Mouse (Mus musculus): ENCODE data around the gene Sema5a. TPM values are rescaled to one million over a fixed set of nuclear protein-coding genes. Genes with fewer than 3 reads are reported as not detected.

Sema5a gene
- polyA plus RNA-seq, 1 experiment, result 1.3 TPM

DNA sequence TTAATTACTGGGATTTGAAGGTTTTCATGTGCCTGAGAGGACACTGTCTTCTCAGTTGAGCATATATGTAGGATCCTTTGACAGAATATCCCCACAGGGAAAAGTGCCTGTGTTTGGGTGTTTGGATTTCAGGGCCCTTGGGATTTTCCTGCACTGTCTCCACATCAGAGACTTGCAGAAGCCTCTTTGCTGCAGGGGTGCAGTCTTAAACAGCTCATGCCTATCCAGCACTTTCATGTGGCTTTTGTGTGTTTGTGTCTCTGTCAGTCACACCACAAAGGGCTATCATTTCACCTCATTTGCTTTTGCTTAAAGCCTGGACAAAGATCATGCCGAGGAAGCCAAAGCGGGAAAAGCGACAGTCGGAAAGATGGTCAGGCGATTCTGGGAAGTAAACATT lies 108.9 kb downstream of the Sema5a start:
- TF ChIP-seq CTCF (IDR thresholded peaks at IDR 0.05; ENCODE audit: borderline replicate concordance, control insufficient read depth, extremely low read depth, insufficient read depth, low read length, poor library complexity), result no peak
- TF ChIP-seq POLR2A (IDR thresholded peaks at IDR 0.05; ENCODE audit: control insufficient read depth, extremely low read depth, insufficient read depth, low read length, poor library complexity), result no peak
- Histone ChIP-seq H3K4me1 (replicated peaks; ENCODE audit: control insufficient read depth, insufficient read depth, low read length) (no peaks in the 10 kb centered on the region), H3K27ac (ENCODE audit: control insufficient read depth, insufficient read depth, low read length) (no peak overlapping the region), H3K27me3 (ENCODE audit: control insufficient read depth, insufficient read depth, low read length) (no peaks in the 10 kb centered on the region), H3K36me3 (ENCODE audit: control insufficient read depth, insufficient read depth, low read length) (no peaks in the 10 kb centered on the region), H3K4me3 (ENCODE audit: control insufficient read depth, insufficient read depth, low read length) (no peak overlapping the region)
- no peak for DNase-seq
- WGBS, result 94% methylated on average over 5 of the region's 5 CpGs

DNA sequence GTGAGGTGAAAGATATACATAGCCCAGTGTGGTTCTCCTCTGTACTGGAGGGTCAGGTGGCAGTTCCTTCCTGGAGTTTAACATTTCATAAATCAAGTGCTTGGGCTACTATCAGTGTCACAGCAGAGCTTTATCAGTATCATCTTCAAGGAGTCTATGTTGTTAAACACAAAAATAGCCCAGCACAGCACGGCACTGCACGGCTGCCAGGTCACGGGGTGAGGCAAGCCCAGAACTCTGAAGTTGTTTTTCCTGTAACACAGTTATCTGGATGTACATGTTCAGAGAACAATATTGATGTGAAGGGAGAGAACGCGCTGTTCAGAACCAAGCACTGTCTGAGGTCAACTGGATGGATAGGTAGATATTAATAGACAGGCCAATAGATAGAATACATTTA lies 112.2 kb downstream of the Sema5a start:
- TF ChIP-seq POLR2A (IDR thresholded peaks at IDR 0.05; ENCODE audit: control insufficient read depth, extremely low read depth, insufficient read depth, low read length, poor library complexity), result no peak
- TF ChIP-seq CTCF (IDR thresholded peaks at IDR 0.05; ENCODE audit: borderline replicate concordance, control insufficient read depth, extremely low read depth, insufficient read depth, low read length, poor library complexity), result no peak
- Histone ChIP-seq H3K4me3 (ENCODE audit: control insufficient read depth, insufficient read depth, low read length) (no peak overlapping the region), H3K4me1 (replicated peaks; ENCODE audit: control insufficient read depth, insufficient read depth, low read length) (no peaks in the 10 kb centered on the region), H3K27ac (ENCODE audit: control insufficient read depth, insufficient read depth, low read length) (no peak overlapping the region), H3K27me3 (ENCODE audit: control insufficient read depth, insufficient read depth, low read length) (no peaks in the 10 kb centered on the region), H3K36me3 (ENCODE audit: control insufficient read depth, insufficient read depth, low read length) (no peaks in the 10 kb centered on the region)
- WGBS, result 91% methylated on average over 5 of the region's 5 CpGs
- no peak for DNase-seq

DNA sequence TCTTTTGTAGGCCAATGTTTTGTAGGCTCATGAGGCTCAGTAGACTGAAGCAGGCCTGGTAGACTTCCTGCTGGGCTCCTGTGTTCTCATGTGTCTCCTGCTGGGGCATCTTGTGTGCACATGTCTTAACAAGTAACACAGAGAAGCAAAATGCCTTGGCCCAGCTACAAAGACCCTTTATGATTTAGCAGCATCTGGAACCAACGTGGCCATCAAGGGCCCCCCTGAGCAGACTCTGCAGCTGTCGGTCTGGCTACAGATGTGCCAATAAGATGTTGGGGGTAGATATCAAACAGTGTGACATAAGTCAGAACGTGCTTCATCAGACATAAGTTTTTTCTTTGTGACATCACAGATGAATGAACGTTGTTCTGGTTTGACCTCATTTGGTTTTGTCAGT lies 123.2 kb downstream of the Sema5a start:
- Histone ChIP-seq H3K4me1 (replicated peaks; ENCODE audit: control insufficient read depth, insufficient read depth, low read length) (no peaks in the 10 kb centered on the region), H3K27ac (ENCODE audit: control insufficient read depth, insufficient read depth, low read length) (no peak overlapping the region), H3K36me3 (ENCODE audit: control insufficient read depth, insufficient read depth, low read length) (no peaks in the 10 kb centered on the region), H3K27me3 (ENCODE audit: control insufficient read depth, insufficient read depth, low read length) (no peaks in the 10 kb centered on the region), H3K4me3 (ENCODE audit: control insufficient read depth, insufficient read depth, low read length) (no peak overlapping the region)
- 87% methylated on average over 4 of the region's 4 CpGs for WGBS
- no peak for DNase-seq
- TF ChIP-seq CTCF (IDR thresholded peaks at IDR 0.05; ENCODE audit: borderline replicate concordance, control insufficient read depth, extremely low read depth, insufficient read depth, low read length, poor library complexity), result no peak
- no peak for TF ChIP-seq POLR2A (IDR thresholded peaks at IDR 0.05; ENCODE audit: control insufficient read depth, extremely low read depth, insufficient read depth, low read length, poor library complexity)

DNA sequence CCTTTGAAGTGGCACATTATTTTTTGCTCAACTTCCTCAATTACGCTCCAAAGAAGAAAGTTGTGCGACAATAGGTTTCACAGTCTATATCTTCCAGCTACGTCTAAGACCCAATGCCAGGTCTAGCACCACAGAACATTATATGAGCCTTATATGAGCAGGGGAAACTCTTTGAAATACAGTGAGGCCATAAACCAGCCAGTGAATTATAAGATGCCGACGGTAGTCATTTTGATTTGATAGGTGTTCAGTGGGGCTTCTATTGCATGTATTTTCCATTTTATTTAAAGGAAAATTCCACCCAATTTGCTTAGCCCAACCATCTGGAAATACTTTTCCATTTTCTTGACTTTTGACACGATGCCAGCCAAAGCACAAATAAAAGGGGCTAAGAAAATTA lies 126.3 kb downstream of the Sema5a start:
- Histone ChIP-seq H3K27me3 (ENCODE audit: control insufficient read depth, insufficient read depth, low read length) (no peaks in the 10 kb centered on the region), H3K4me3 (ENCODE audit: control insufficient read depth, insufficient read depth, low read length) (no peak overlapping the region), H3K36me3 (ENCODE audit: control insufficient read depth, insufficient read depth, low read length) (no peaks in the 10 kb centered on the region), H3K27ac (ENCODE audit: control insufficient read depth, insufficient read depth, low read length) (no peak overlapping the region), H3K4me1 (replicated peaks; ENCODE audit: control insufficient read depth, insufficient read depth, low read length) (no peaks in the 10 kb centered on the region)
- WGBS, result 76% methylated on average over 6 of the region's 6 CpGs
- DNase-seq, result no peak
- no peak for TF ChIP-seq CTCF (IDR thresholded peaks at IDR 0.05; ENCODE audit: borderline replicate concordance, control insufficient read depth, extremely low read depth, insufficient read depth, low read length, poor library complexity)
- TF ChIP-seq POLR2A (IDR thresholded peaks at IDR 0.05; ENCODE audit: control insufficient read depth, extremely low read depth, insufficient read depth, low read length, poor library complexity), result no peak

DNA sequence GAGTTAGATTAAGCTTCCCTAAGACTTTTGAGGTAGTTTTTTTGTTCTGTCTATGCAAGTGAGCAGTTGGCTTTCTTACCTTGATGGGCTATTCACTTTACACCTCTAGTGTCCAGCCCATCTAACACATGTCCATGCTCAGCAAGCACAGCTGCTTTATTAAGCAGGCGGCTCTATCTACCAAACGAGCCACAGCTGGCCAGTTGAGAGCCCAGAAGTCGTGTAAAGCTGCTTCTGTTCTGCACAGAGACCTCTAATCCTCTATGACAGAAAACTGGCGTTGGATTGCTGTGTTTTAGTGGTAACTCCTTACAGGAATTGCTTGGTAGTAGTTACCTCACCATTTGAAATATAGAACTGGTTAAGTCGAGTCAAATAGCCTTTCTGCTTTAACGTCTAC lies 126.8 kb downstream of the Sema5a start:
- Histone ChIP-seq H3K27ac (ENCODE audit: control insufficient read depth, insufficient read depth, low read length) (no peak overlapping the region), H3K4me1 (replicated peaks; ENCODE audit: control insufficient read depth, insufficient read depth, low read length) (no peaks in the 10 kb centered on the region), H3K36me3 (ENCODE audit: control insufficient read depth, insufficient read depth, low read length) (no peaks in the 10 kb centered on the region), H3K4me3 (ENCODE audit: control insufficient read depth, insufficient read depth, low read length) (no peak overlapping the region), H3K27me3 (ENCODE audit: control insufficient read depth, insufficient read depth, low read length) (no peaks in the 10 kb centered on the region)
- TF ChIP-seq POLR2A (IDR thresholded peaks at IDR 0.05; ENCODE audit: control insufficient read depth, extremely low read depth, insufficient read depth, low read length, poor library complexity), result no peak
- TF ChIP-seq CTCF (IDR thresholded peaks at IDR 0.05; ENCODE audit: borderline replicate concordance, control insufficient read depth, extremely low read depth, insufficient read depth, low read length, poor library complexity), result no peak
- WGBS, result 84% methylated on average over 6 of the region's 6 CpGs
- DNase-seq, result no peak

DNA sequence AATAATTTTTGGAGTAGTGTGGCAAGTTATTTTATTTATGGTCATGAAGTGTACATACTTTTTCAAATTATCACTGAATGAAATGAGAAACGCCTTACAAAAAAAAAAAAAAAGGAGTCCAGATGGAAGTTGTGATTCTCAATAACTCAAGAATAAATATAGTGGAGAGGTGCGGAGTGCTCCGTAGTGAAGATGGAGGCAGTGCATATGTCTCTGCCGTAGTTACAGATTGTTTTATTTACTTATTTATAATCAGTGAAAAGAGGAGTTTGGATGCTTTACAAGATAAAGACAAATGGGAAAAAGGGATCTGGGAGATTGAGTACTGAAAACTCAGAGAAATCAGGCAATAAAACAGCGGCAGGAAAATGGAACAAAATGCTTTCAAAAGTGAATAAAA lies 131.7 kb downstream of the Sema5a start:
- H3K36me3 ChIP-seq (ENCODE audit: control insufficient read depth, insufficient read depth, low read length), result no peaks in the 10 kb centered on the region
- no peaks in the 10 kb centered on the region for H3K27me3 ChIP-seq (ENCODE audit: control insufficient read depth, insufficient read depth, low read length)
- no peaks in the 10 kb centered on the region for H3K4me1 ChIP-seq (replicated peaks; ENCODE audit: control insufficient read depth, insufficient read depth, low read length)
- H3K27ac ChIP-seq (ENCODE audit: control insufficient read depth, insufficient read depth, low read length), result no peak overlapping the region
- H3K4me3 ChIP-seq (ENCODE audit: control insufficient read depth, insufficient read depth, low read length), result no peak overlapping the region
- WGBS, result 94% methylated on average over 5 of the region's 5 CpGs
- no peak for DNase-seq
- no peak for TF ChIP-seq POLR2A (IDR thresholded peaks at IDR 0.05; ENCODE audit: control insufficient read depth, extremely low read depth, insufficient read depth, low read length, poor library complexity)
- no peak for TF ChIP-seq CTCF (IDR thresholded peaks at IDR 0.05; ENCODE audit: borderline replicate concordance, control insufficient read depth, extremely low read depth, insufficient read depth, low read length, poor library complexity)

DNA sequence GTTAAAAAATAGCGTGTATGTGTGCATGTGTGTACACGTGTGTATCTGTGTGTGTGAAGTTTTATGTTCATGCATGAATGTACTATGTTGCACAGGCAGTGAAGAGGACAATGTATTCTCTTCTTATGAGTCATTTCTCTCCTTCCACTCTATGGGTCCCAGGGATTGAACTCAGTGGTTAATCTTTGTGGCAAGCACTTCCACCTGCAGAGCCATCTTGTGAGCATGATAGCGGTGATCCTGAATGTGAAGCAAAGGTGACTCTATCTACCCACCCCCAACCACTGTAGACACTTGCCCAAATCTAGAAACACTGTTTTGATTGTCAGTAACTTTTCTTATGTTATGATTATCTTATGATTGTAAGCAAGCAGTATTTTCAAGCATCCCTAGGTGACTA lies 133.2 kb downstream of the Sema5a start:
- Histone ChIP-seq H3K4me3 (ENCODE audit: control insufficient read depth, insufficient read depth, low read length) (no peak overlapping the region), H3K36me3 (ENCODE audit: control insufficient read depth, insufficient read depth, low read length) (no peaks in the 10 kb centered on the region), H3K27me3 (ENCODE audit: control insufficient read depth, insufficient read depth, low read length) (no peaks in the 10 kb centered on the region), H3K27ac (ENCODE audit: control insufficient read depth, insufficient read depth, low read length) (no peak overlapping the region), H3K4me1 (replicated peaks; ENCODE audit: control insufficient read depth, insufficient read depth, low read length) (no peaks in the 10 kb centered on the region)
- TF ChIP-seq CTCF (IDR thresholded peaks at IDR 0.05; ENCODE audit: borderline replicate concordance, control insufficient read depth, extremely low read depth, insufficient read depth, low read length, poor library complexity) (no peak), POLR2A (IDR thresholded peaks at IDR 0.05; ENCODE audit: control insufficient read depth, extremely low read depth, insufficient read depth, low read length, poor library complexity) (no peak)
- WGBS, result 94% methylated on average over 3 of the region's 3 CpGs
- DNase-seq, result no peak
